ENCODE assay signal across 14 mouse cellular contexts in the genomic region with DNA sequence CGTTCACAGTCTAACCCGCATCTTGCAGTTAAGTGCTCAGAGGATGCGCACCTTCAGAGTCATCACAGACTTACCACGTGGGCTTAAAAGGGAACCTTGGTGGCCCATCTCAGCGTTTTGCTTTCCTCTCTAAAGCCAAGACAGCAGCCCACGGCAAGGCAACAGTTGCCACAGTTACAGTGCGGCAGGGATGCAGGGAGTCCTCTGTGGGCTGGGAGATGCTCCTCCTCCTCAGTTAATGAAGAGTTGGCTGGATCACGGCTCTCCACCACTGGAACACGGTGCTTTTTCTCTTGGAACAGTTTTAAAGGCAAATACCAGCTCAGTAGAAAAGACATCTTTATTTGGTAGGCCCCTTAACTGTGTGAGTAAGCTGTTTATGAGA. TPM values are rescaled to one million over a fixed set of nuclear protein-coding genes. Genes with fewer than 3 reads are reported as not detected.
DNase-seq lines count a peak whose midpoint lies in the region; ATAC-seq and TF ChIP-seq lines count a peak whose summit lies in the region.
"Had no signal": no experiment of that assay in that cellular context is flagged by ENCODE, and none has a peak within 500 bp of the region (broad histone marks: within the 10 kb centered on the region; RNA-seq: fewer than 3 reads in every experiment).

No protein-coding gene starts in this region.

- no peak overlapping the region for H3K9ac ChIP-seq in forebrain, postnatal 0 days
- no peak overlapping the region for H3K9ac ChIP-seq in forebrain, embryonic 12.5 days
- H3K9ac ChIP-seq in liver, embryonic 13.5 days, result peak overlapping the region; percentile 100

- no peaks in the 10 kb centered on the region for H3K36me3 ChIP-seq in forebrain, postnatal 0 days (ENCODE audit: insufficient read depth)
- no peaks in the 10 kb centered on the region for H3K36me3 ChIP-seq in forebrain, embryonic 12.5 days (replicated peaks)
- H3K36me3 ChIP-seq in E14TG2a.4 (ENCODE audit: insufficient read depth, low read length), result peaks cover 49% of the 10 kb centered on the region
- H3K36me3 ChIP-seq in liver, embryonic 13.5 days, result peaks cover 14% of the 10 kb centered on the region; the same call in 1 of the 2 replicates

- no peaks in the 10 kb centered on the region for H3K27me3 ChIP-seq in forebrain, postnatal 0 days (ENCODE audit: insufficient read depth, low read length)
- H3K27me3 ChIP-seq in forebrain, embryonic 12.5 days, result no peaks in the 10 kb centered on the region
- no peaks in the 10 kb centered on the region for H3K27me3 ChIP-seq in E14TG2a.4 (ENCODE audit: insufficient read depth, low read length)
- no peaks in the 10 kb centered on the region for H3K27me3 ChIP-seq in liver, embryonic 13.5 days
- H3K27me3 ChIP-seq: megakaryocyte, embryonic 14.5 days had no signal

- DNase-seq in forebrain, postnatal 0 days, result peak; percentile 17
- DNase-seq in layer of hippocampus, adult 2 months (ENCODE audit: low spot score in 2 of 2), result peak; percentile 55 to 77
- no peak for DNase-seq in liver, embryonic 13.5 days
- DNase-seq in cerebellum, postnatal 4 days (ENCODE audit: low spot score in 2 of 2), result no peak
- DNase-seq in retina, embryonic 14.5 days (ENCODE audit: low spot score), result no peak
- DNase-seq in MN1 (ENCODE audit: low spot score), result no peak
- DNase-seq: adrenal gland, postnatal 14 days; B cell, adult 2 months; heart, adult 18-20 months; kidney, adult 11 months; spleen, adult 18-20 months had no signal

- no peak overlapping the region for H3K27ac ChIP-seq in forebrain, postnatal 0 days (ENCODE audit: low read depth, low read length)
- H3K27ac ChIP-seq in forebrain, embryonic 12.5 days, result no peak overlapping the region
- peak overlapping the region; percentile 88 for H3K27ac ChIP-seq in layer of hippocampus, adult 2 months
- H3K27ac ChIP-seq in liver, embryonic 13.5 days, result peak overlapping the region; percentile 97

- no peak overlapping the region for H3K4me3 ChIP-seq in forebrain, postnatal 0 days (ENCODE audit: low read depth, low read length)
- H3K4me3 ChIP-seq in forebrain, embryonic 12.5 days (replicated peaks), result no peak overlapping the region
- peak overlapping the region; percentile 30 for H3K4me3 ChIP-seq in E14TG2a.4 (replicated peaks; ENCODE audit: low read length)
- H3K4me3 ChIP-seq in layer of hippocampus, adult 2 months, result peak overlapping the region; percentile 16; the same call in 1 of the 2 replicates
- peak overlapping the region; percentile 40 for H3K4me3 ChIP-seq in liver, embryonic 13.5 days (replicated peaks)
- H3K4me3 ChIP-seq: megakaryocyte, embryonic 14.5 days had no signal

- no peak for TF ChIP-seq CTCF in forebrain, postnatal 0 days (IDR thresholded peaks at IDR 0.05; ENCODE audit: low read depth)
- TF ChIP-seq CTCF in E14TG2a.4 (conservative IDR thresholded peaks at IDR 0.05; ENCODE audit: low read length), result no peak
- no peak for TF ChIP-seq CTCF in layer of hippocampus, adult 2 months (conservative IDR thresholded peaks at IDR 0.05)

- H3K4me1 ChIP-seq in forebrain, postnatal 0 days (ENCODE audit: insufficient read depth), result peaks cover 17% of the 10 kb centered on the region
- H3K4me1 ChIP-seq in forebrain, embryonic 12.5 days, result peaks cover 24% of the 10 kb centered on the region
- peaks cover 78% of the 10 kb centered on the region for H3K4me1 ChIP-seq in E14TG2a.4 (replicated peaks; ENCODE audit: low read depth, low read length)
- peaks cover 84% of the 10 kb centered on the region for H3K4me1 ChIP-seq in liver, embryonic 13.5 days (replicated peaks)

- H3K9me3 ChIP-seq in forebrain, postnatal 0 days (ENCODE audit: low read length), result no peaks in the 10 kb centered on the region
- no peaks in the 10 kb centered on the region for H3K9me3 ChIP-seq in forebrain, embryonic 12.5 days
- no peaks in the 10 kb centered on the region for H3K9me3 ChIP-seq in E14TG2a.4 (ENCODE audit: low read length)
- H3K9me3 ChIP-seq in liver, embryonic 13.5 days (replicated peaks), result no peaks in the 10 kb centered on the region
- H3K9me3 ChIP-seq: megakaryocyte, embryonic 14.5 days had no signal

- ATAC-seq in forebrain, postnatal 0 days, result no peak
- ATAC-seq in forebrain, embryonic 12.5 days (ENCODE audit: low FRiP score), result no peak
- no peak for ATAC-seq in liver, embryonic 13.5 days (ENCODE audit: low read depth)

- H3K4me2 ChIP-seq in forebrain, postnatal 0 days (ENCODE audit: low read depth), result no peak overlapping the region
- H3K4me2 ChIP-seq in forebrain, embryonic 12.5 days, result no peak overlapping the region
- peak overlapping the region; percentile 92 for H3K4me2 ChIP-seq in liver, embryonic 13.5 days

- whole genome bisulfite sequencing in forebrain, postnatal 0 days, result 55% methylated on average over 9 of the region's 9 CpGs
- 84% methylated on average over 9 of the region's 9 CpGs for WGBS in forebrain, embryonic 12.5 days
- 74% methylated on average over 9 of the region's 9 CpGs for WGBS in liver, embryonic 13.5 days (ENCODE audit: insufficient replicate concordance)

RNA-seq across cellular contexts. Expression of a gene that starts 4.6 kb away (rescaled TPM):
- total RNA-seq in forebrain, postnatal 0 days (2014; rRNA removed), result 31.5 and 33.7 TPM in 2 replicates
- polyA plus RNA-seq in forebrain, postnatal 0 days (2015; fragmentation: Nextera tagmentation; extraction: Ambion mirVana), result 27.0 and 32.6 TPM in 2 replicates
- polyA plus RNA-seq in forebrain, embryonic 12.5 days (2016; fragmentation: Nextera tagmentation; extraction: Ambion mirVana), result 14.9 and 16.4 TPM in 2 replicates
- 10 to 100 TPM; 57.2 to 61.0 TPM for total RNA-seq in layer of hippocampus, adult 2 months (2021)
- polyA plus RNA-seq in liver, embryonic 13.5 days (2015; fragmentation: Nextera tagmentation; extraction: Ambion mirVana), result 20.5 and 23.1 TPM in 2 replicates

Comparison
In these comparisons a context has a peak if more than half of its experiments do, and no peak if none do; other contexts are left out.
1. DNase-seq: peak in forebrain, postnatal 0 days (single experiment) and layer of hippocampus, adult 2 months (2 of 2); none in liver, embryonic 13.5 days (single experiment), cerebellum, postnatal 4 days (0 of 2), retina, embryonic 14.5 days (single experiment) and MN1 (single experiment).
2. H3K27ac ChIP-seq: peak in layer of hippocampus, adult 2 months (single experiment) and liver, embryonic 13.5 days (single experiment); none in forebrain, postnatal 0 days (single experiment) and forebrain, embryonic 12.5 days (single experiment).
3. H3K4me3 ChIP-seq: peak in E14TG2a.4 (single experiment), layer of hippocampus, adult 2 months (single experiment) and liver, embryonic 13.5 days (single experiment); none in forebrain, postnatal 0 days (single experiment) and forebrain, embryonic 12.5 days (single experiment).